In genomic region chr1:59208331-59208730, GRCm38 (mm10) we compare ENCODE assay signal across 31 mouse cellular contexts. TPM values are rescaled to one million over a fixed set of nuclear protein-coding genes. Genes with fewer than 3 reads are reported as not detected.
"Had no signal": no experiment of that assay in that cellular context is flagged by ENCODE, and none has a peak within 500 bp of the region (broad histone marks: within the 10 kb centered on the region; RNA-seq: fewer than 3 reads in every experiment).

No protein-coding gene starts in this region.

- H3K4me3 ChIP-seq: left cerebral cortex, adult 2 months; limb, embryonic 10.5 days; limb, embryonic 12.5 days; limb, embryonic 13.5 days; limb, embryonic 15.5 days; liver, embryonic 13.5 days; liver, embryonic 15.5 days; lung, embryonic 15.5 days; midbrain, embryonic 10.5 days; midbrain, embryonic 12.5 days; midbrain, embryonic 13.5 days; midbrain, embryonic 15.5 days; myocyte; neural tube, embryonic 12.5 days had no signal

- DNase-seq: layer of hippocampus, postnatal 36 days; left cerebral cortex, postnatal 4 days; liver, embryonic 13.5 days; lung, adult 2 months; lung, embryonic 14.5 days; lung, postnatal 10 days; lung, postnatal 14 days; midbrain, embryonic 14.5 days had no signal

- H3K9ac ChIP-seq: limb, embryonic 12.5 days; limb, embryonic 13.5 days; limb, embryonic 15.5 days; liver, embryonic 13.5 days; liver, embryonic 14.5 days; liver, embryonic 15.5 days; lung, embryonic 14.5 days; lung, embryonic 15.5 days; midbrain, embryonic 12.5 days; midbrain, embryonic 13.5 days; midbrain, embryonic 15.5 days; neural tube, embryonic 12.5 days had no signal

- H3K9me3 ChIP-seq: limb, embryonic 10.5 days; limb, embryonic 12.5 days; limb, embryonic 13.5 days; limb, embryonic 15.5 days; liver, embryonic 13.5 days; liver, embryonic 15.5 days; lung, embryonic 15.5 days; megakaryocyte, embryonic 14.5 days; midbrain, embryonic 10.5 days; midbrain, embryonic 12.5 days; midbrain, embryonic 13.5 days; midbrain, embryonic 15.5 days; neural tube, embryonic 12.5 days had no signal

- H3K27me3 ChIP-seq: limb, embryonic 12.5 days; limb, embryonic 13.5 days; limb, embryonic 15.5 days; liver, embryonic 13.5 days; liver, embryonic 15.5 days; lung, embryonic 15.5 days; megakaryocyte, embryonic 14.5 days; midbrain, embryonic 12.5 days; midbrain, embryonic 13.5 days; midbrain, embryonic 15.5 days; neural tube, embryonic 12.5 days had no signal

- ATAC-seq: midbrain, embryonic 13.5 days; midbrain, embryonic 15.5 days; midbrain, embryonic 16.5 days had no signal

- H3K4me2 ChIP-seq: limb, embryonic 12.5 days; limb, embryonic 13.5 days; limb, embryonic 15.5 days; liver, embryonic 13.5 days; liver, embryonic 15.5 days; lung, embryonic 14.5 days; lung, embryonic 15.5 days; midbrain, embryonic 11.5 days; midbrain, embryonic 12.5 days; midbrain, embryonic 13.5 days; midbrain, embryonic 15.5 days; neural tube, embryonic 12.5 days had no signal

- H3K4me1 ChIP-seq: limb, embryonic 10.5 days; limb, embryonic 12.5 days; limb, embryonic 13.5 days; limb, embryonic 15.5 days; lung, embryonic 15.5 days; megakaryocyte, embryonic 14.5 days; midbrain, embryonic 10.5 days; midbrain, embryonic 12.5 days; midbrain, embryonic 13.5 days; midbrain, embryonic 15.5 days; neural tube, embryonic 12.5 days had no signal

- H3K27ac ChIP-seq: left cerebral cortex, adult 2 months; limb, embryonic 10.5 days; limb, embryonic 12.5 days; limb, embryonic 13.5 days; limb, embryonic 15.5 days; liver, embryonic 13.5 days; liver, embryonic 14.5 days; liver, embryonic 15.5 days; lung, embryonic 15.5 days; macrophage; midbrain, embryonic 10.5 days; midbrain, embryonic 12.5 days; midbrain, embryonic 13.5 days; midbrain, embryonic 15.5 days; neural tube, embryonic 12.5 days had no signal

RNA-seq across cellular contexts. Expression of gene Cdk15, which starts 48.4 kb away (rescaled TPM):
- total RNA-seq: megakaryocyte progenitor cell, adult 5-6 weeks; megakaryocyte, adult 5-6 weeks; megakaryocyte-erythroid progenitor cell, adult 5-6 weeks; monocyte, adult 5-6 weeks had no signal
- polyA plus RNA-seq: limb, embryonic 12.5 days; liver, embryonic 13.5 days; liver, embryonic 14.5 days; liver, embryonic 15.5 days; lung, adult 2 months; lung, embryonic 14.5 days; lung, embryonic 15.5 days; lung, embryonic 16.5 days had no signal
